Mouse (Mus musculus) liver, adult (tissue): ENCODE measurements around the gene Tmem213.

Experiments used
- GATA4 ChIP-seq: IDR thresholded peaks from 2 replicates; pipeline ENCODE4 v1.6.1; 2014; ENCODE audit warnings: mild to moderate bottlenecking, low read length; ENCODE audit not compliant: insufficient replicate concordance

Tmem213 gene

DNA sequence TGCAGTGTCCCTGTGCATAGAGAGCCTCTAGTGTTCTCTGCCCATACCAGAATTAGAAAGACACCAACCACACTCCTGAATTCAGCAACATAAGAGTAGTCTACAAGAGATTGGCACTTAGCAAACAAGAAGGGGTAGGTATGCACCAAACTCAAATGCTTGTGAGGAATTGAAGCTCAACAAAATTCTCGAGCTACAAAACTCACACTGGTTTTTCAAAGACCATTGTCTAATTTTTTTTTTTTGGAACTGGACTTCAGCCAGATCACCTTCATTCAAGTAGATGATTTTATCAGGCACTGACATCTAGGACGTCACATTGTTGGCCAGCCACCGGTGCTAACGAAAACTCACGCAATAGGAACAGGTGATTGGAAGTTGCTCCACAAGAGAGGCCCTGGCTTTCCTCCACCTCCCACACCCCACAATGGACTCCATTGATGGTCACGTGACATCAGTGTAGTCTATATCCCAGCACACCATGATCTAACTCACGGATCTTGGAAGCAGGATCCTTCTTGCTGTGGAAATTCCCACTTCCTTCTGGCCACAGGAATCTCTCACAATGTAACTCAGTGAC is 6.7 kb upstream of the Tmem213 start:
- TF ChIP-seq GATA4, result no peak

DNA sequence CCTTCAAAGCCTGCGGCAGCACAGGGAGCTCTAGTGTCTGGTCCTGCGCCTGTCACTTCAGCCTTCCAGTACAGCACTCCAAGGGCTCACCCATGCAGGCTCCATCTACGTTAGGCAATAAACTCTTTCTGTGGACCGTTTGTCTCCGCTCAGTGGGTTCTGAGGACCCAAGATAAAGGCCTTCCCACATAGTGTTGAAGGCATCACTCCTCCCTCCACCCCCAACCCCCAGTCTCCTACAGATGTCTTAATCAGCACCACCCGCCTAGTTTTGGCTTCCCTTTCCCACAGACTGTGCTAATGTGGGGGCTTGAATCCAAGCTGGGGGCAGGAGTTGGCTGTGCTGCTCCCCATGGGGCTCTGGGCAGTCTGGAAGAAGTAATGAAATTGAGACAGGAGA is 5.3 kb upstream of the Tmem213 start:
- TF ChIP-seq GATA4, result no peak

DNA sequence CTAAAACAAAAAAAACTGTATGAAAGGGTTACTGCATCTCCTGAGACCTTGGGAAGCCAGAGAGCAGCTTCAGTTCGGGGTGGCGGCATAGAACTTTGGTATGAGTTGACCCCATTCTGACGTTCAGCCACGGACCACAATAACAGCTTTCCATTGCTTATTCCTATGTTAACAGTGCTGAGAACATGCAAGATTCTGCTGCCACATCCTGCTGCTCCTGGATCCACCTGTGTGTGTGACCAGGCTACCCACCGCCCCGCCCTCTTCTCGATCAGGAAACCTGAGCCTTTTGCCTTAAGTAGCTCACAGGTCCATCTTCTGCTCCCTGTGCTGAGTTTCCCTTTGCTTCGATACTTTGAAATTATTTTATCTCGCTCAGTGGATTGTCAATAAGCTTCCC is 3.1 kb upstream of the Tmem213 start:
- no peak for TF ChIP-seq GATA4

DNA sequence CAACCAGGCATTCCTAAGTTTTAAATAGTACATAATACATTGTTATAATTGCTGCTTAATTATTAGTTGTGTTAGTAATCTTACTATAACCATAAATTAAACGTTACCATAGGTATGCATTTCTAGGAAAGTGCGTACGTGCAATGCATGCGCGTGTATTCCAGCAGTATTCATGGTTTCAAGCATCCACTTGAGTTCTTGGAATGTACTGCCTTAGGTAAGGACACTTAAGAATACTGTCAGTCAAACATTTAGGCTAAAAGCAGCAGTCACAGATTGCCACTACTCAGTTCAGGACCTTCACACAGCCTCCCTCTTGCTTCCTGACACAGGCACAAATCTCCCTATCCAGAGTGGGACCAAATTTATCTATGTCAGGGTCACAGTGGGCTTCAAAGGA is 606 bp upstream of the Tmem213 start:
- no peak for TF ChIP-seq GATA4

DNA sequence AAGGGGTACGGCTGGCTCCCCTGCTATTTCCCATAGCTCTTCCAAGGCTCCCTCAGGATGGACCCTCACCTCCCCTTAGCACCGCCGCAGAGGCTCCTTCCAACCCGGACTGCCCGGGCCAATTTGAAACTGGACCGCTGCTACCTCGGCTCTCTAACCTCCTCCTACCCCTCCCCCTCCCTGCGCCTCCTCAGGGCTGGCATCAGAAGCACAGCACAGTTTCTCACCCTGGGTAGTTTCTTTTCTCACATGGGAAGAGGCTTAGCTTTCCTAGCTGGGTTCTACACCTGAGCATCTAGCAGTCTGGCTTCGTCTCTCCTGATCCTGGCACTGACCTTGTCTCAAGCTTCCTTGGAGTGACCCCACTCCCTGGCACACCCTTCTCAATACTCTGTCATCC is 816 bp downstream of the Tmem213 start:
- TF ChIP-seq GATA4, result no peak

DNA sequence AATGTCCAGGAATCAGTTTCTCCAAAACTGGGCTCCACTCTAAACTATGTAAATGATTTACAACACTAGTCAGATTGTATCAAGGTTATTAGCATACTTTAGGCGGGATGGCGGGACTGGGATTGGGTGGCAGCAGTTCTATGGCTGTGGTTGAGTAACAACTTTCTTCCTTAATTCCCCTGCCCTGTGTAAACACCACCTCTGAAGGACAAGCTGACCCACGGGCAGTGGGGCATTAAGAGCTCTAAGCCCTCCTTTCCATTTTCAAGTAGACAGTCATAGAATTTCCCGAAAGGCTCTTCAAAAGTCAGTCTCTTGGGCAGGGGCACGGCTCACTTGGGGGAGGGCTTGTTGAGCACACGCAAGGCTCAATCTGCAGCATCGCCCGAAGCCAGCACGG is 1.8 kb downstream of the Tmem213 start:
- no peak for TF ChIP-seq GATA4

DNA sequence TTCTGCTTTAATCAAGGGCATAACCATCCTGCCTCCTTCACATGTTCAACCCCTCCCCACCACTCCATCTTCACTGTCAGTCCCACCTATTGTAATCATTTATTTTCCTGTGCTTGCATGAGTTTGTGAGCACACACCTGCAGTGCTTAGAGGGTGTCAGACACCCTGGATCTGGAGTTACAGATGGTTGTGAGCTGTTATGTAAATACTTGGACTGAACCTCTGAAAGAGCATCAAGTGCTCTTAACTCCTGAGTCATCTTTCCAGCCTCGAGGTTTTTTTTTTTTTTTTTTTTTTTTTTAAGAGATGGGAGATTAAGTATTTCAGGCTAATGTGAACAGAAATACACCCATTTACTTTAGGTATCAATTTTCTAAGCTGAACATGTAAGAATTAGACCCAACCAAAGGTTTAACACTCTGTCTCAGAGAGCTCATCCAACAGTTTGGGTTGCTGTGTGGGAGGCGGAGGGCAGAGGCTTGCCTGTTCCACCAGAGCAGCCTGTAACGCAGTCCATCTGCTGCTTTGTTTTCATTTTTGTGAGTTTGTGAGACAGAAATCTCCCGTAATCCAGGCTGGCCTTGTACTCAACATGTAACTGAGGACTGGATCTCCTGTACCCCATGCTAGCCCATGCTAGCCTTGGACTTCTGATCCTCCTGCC is 7.2 kb downstream of the Tmem213 start:
- TF ChIP-seq GATA4, result no peak

DNA sequence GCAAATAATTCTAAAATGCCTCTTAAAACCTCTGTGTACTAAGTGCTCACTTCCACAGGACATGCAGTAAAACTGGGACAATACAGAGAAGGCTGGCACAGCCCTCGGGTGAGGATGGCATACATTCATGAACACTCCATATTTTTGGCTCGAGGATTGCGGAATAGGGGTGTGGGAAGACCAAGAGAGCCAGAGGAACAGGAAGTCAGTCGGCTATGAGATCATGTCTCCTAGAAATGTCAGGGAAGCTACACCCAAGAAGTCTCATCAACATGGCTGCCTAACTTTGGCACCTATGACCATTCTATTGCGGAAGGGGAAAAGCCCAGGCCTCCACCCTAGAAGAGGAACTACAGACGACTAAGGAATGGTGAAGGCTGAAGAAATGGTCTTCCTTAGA is 9.3 kb downstream of the Tmem213 start:
- TF ChIP-seq GATA4, result no peak

- TF ChIP-seq GATA4, result no peak
Observed at GRCm38 (mm10) chr6:38120681-38121371, 11.8 kb downstream of the Tmem213 start.

- TF ChIP-seq GATA4, result no peak
Observed at GRCm38 (mm10) chr6:38121843-38122242, 12.8 kb downstream of the Tmem213 start.

DNA sequence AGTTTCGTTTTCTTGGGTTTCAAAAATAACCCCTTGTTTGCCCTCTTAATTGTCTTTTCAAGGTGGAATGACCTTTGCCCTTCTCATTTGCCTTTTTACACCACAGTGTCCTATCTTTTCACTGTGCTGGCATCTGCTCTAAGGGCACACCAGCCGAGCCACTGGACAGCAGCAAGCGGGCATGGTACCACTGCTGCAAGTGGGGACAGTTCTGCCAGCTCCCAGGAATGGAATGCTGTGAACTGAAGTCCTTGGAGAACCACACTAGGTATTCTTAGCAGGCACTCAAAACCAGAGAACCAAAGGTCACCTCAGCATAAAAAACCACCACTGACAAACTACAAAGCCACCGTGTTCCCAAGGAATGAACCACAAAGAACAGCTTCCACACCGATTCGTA is 13.7 kb downstream of the Tmem213 start:
- no peak for TF ChIP-seq GATA4

- TF ChIP-seq GATA4, result no peak
Observed at GRCm38 (mm10) chr6:38123471-38124206, 14.6 kb downstream of the Tmem213 start.

- no peak for TF ChIP-seq GATA4
Observed at GRCm38 (mm10) chr6:38124207-38124835, 15.3 kb downstream of the Tmem213 start, which contains the start of gene Atp6v0a4. Atp6v0a4 (minus strand) TSS chr6:38124586.

- TF ChIP-seq GATA4, result no peak
Observed at GRCm38 (mm10) chr6:38124882-38125281, 15.8 kb downstream of the Tmem213 start.

DNA sequence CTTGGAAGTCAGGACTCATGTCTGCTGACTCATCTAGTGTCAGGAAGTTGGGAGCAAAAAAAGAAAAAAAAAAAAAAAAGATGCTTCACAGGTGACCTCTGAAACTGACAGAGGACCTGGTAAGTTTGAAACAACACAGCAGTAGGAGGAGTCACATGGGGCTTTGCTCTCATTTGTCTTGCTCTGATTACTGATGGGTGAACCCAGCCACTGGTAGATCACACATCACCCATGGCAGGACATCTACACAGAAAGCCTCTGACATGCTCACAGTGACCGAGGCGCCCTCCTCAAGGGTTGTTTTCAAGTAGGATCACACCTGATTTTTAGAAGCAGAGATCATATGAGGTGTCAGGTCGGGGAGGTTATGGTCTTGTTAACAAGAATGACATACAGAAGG is 16.4 kb downstream of the Tmem213 start:
- no peak for TF ChIP-seq GATA4
